Mouse (Mus musculus): ENCODE data around the gene Gss. TPM values are rescaled to one million over a fixed set of nuclear protein-coding genes. Genes with fewer than 3 reads are reported as not detected.

The Gss gene
- polyA plus RNA-seq, 1 experiment from 2014 or later: 17.0 TPM

GRCm38 (mm10) chr2:155633121-155633520, 40.5 kb upstream of the Gss start:
- H3K9ac ChIP-seq (ENCODE audit: low read length): no peak overlapping the region
- WGBS: 75% methylated on average over 19 of the region's 19 CpGs
- DNase-seq (ENCODE audit: low spot score) (no peak), ATAC-seq (no peak)
- H3K27ac ChIP-seq (ENCODE audit: low read depth, low read length): no peak overlapping the region
- H3K4me3 ChIP-seq (ENCODE audit: low read depth, low read length): no peak overlapping the region
- peaks cover 44% of the 10 kb centered on the region for H3K27me3 ChIP-seq (replicated peaks; ENCODE audit: control insufficient read depth, insufficient read depth, low read length)
- peaks cover 72% of the 10 kb centered on the region for H3K36me3 ChIP-seq (ENCODE audit: control insufficient read depth, insufficient read depth, low read length)
- H3K4me2 ChIP-seq (ENCODE audit: low read length): no peak overlapping the region
- H3K4me1 ChIP-seq (ENCODE audit: control insufficient read depth, insufficient read depth, low read length): peaks cover 4% of the 10 kb centered on the region; the same call in 1 of the 2 replicates
- H3K9me3 ChIP-seq (replicated peaks; ENCODE audit: control insufficient read depth, low read length): no peaks in the 10 kb centered on the region

- WGBS: 73% methylated on average over 30 of the region's 30 CpGs
- Histone ChIP-seq H3K27me3 (replicated peaks; ENCODE audit: control insufficient read depth, insufficient read depth, low read length) (peaks cover 51% of the 10 kb centered on the region), H3K4me2 (ENCODE audit: low read length) (no peak overlapping the region), H3K4me1 (ENCODE audit: control insufficient read depth, insufficient read depth, low read length) (peaks cover 4% of the 10 kb centered on the region; the same call in 1 of the 2 replicates), H3K27ac (ENCODE audit: low read depth, low read length) (no peak overlapping the region), H3K36me3 (ENCODE audit: control insufficient read depth, insufficient read depth, low read length) (peaks cover 64% of the 10 kb centered on the region), H3K9ac (ENCODE audit: low read length) (no peak overlapping the region), H3K9me3 (replicated peaks; ENCODE audit: control insufficient read depth, low read length) (no peaks in the 10 kb centered on the region), H3K4me3 (ENCODE audit: low read depth, low read length) (no peak overlapping the region)
- no peak for DNase-seq (ENCODE audit: low spot score)
- ATAC-seq: no peak
Observed at GRCm38 (mm10) chr2:155632138-155632936, 39.7 kb upstream of the Gss start.

DNA sequence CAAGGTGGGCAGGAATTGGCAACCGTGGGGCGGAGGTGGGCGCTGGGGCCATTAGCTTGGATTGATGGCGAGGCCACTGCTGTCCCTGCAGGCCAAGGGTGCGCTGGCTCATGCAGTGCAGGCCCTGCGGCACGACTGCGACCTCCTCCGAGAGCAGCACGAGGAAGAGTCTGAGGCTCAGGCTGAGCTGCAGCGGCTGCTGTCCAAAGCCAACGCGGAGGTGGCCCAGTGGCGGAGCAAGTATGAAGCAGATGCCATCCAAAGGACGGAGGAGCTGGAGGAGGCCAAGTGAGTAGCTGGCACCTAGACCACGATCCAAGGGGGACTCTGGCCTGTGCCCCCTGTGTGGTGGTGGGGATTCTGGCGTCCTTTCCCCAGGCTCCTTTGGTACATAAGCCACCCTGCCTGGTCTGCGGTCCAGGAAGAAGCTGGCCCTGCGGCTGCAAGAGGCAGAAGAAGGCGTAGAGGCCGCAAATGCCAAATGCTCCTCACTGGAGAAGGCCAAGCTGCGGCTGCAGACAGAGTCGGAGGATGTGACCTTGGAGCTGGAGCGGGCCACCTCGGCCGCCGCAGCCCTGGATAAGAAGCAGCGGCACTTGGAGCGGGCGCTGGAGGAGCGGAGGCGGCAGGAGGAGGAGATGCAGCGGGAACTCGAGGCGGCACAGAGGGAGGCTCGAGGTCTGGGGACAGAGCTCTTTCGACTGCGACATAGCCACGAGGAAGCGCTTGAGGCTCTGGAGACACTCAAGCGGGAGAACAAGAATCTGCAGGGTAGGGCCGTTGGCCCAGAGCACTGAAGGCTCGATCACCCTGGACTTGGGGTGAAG, 38.2 kb upstream of the Gss start:
- ATAC-seq (no peak), DNase-seq (ENCODE audit: low spot score) (no peak)
- Histone ChIP-seq H3K27ac (ENCODE audit: low read depth, low read length) (no peak overlapping the region), H3K4me3 (ENCODE audit: low read depth, low read length) (no peak overlapping the region), H3K4me1 (ENCODE audit: control insufficient read depth, insufficient read depth, low read length) (peaks cover 4% of the 10 kb centered on the region; the same call in 1 of the 2 replicates), H3K27me3 (replicated peaks; ENCODE audit: control insufficient read depth, insufficient read depth, low read length) (peaks cover 52% of the 10 kb centered on the region), H3K9me3 (replicated peaks; ENCODE audit: control insufficient read depth, low read length) (no peaks in the 10 kb centered on the region), H3K9ac (ENCODE audit: low read length) (peak overlapping the region; percentile 17; the same call in 1 of the 2 replicates), H3K4me2 (ENCODE audit: low read length) (no peak overlapping the region), H3K36me3 (ENCODE audit: control insufficient read depth, insufficient read depth, low read length) (peaks cover 49% of the 10 kb centered on the region)
- WGBS: 21% methylated on average over 43 of the region's 43 CpGs

- H3K36me3 ChIP-seq (ENCODE audit: control insufficient read depth, insufficient read depth, low read length): peaks cover 42% of the 10 kb centered on the region
Observed at GRCm38 (mm10) chr2:155630153-155630552, 37.5 kb upstream of the Gss start.

GRCm38 (mm10) chr2:155629231-155629661, 36.6 kb upstream of the Gss start:
- peaks cover 4% of the 10 kb centered on the region; the same call in 1 of the 2 replicates for H3K4me1 ChIP-seq (ENCODE audit: control insufficient read depth, insufficient read depth, low read length)
- 1% methylated on average over 35 of the region's 35 CpGs for WGBS
- H3K4me2 ChIP-seq (ENCODE audit: low read length): peak overlapping the region; percentile 75
- H3K9me3 ChIP-seq (replicated peaks; ENCODE audit: control insufficient read depth, low read length): no peaks in the 10 kb centered on the region
- ATAC-seq (peak; percentile 62), DNase-seq (ENCODE audit: low spot score) (peak; percentile 66)
- H3K27ac ChIP-seq (ENCODE audit: low read depth, low read length): no peak overlapping the region
- peak overlapping the region; percentile 34 for H3K4me3 ChIP-seq (ENCODE audit: low read depth, low read length)
- peaks cover 52% of the 10 kb centered on the region for H3K27me3 ChIP-seq (replicated peaks; ENCODE audit: control insufficient read depth, insufficient read depth, low read length)
- peak overlapping the region; percentile 61 for H3K9ac ChIP-seq (ENCODE audit: low read length)
- H3K36me3 ChIP-seq (ENCODE audit: control insufficient read depth, insufficient read depth, low read length): peaks cover 33% of the 10 kb centered on the region

More at GRCm38 (mm10) chr2:155630153-155630552, 37.5 kb upstream of the Gss start:
- Histone ChIP-seq H3K4me3 (ENCODE audit: low read depth, low read length) (no peak overlapping the region), H3K4me2 (ENCODE audit: low read length) (no peak overlapping the region), H3K4me1 (ENCODE audit: control insufficient read depth, insufficient read depth, low read length) (peaks cover 4% of the 10 kb centered on the region; the same call in 1 of the 2 replicates), H3K9me3 (replicated peaks; ENCODE audit: control insufficient read depth, low read length) (no peaks in the 10 kb centered on the region), H3K27ac (ENCODE audit: low read depth, low read length) (no peak overlapping the region), H3K27me3 (replicated peaks; ENCODE audit: control insufficient read depth, insufficient read depth, low read length) (peaks cover 52% of the 10 kb centered on the region), H3K9ac (ENCODE audit: low read length) (peak overlapping the region; percentile 17; the same call in 1 of the 2 replicates)
- DNase-seq (ENCODE audit: low spot score): no peak
- 29% methylated on average over 20 of the region's 20 CpGs for WGBS
- ATAC-seq: no peak

- ATAC-seq (no peak), DNase-seq (ENCODE audit: low spot score) (no peak)
- Histone ChIP-seq H3K27me3 (replicated peaks; ENCODE audit: control insufficient read depth, insufficient read depth, low read length) (peaks cover 52% of the 10 kb centered on the region), H3K4me1 (ENCODE audit: control insufficient read depth, insufficient read depth, low read length) (peaks cover 4% of the 10 kb centered on the region; the same call in 1 of the 2 replicates), H3K27ac (ENCODE audit: low read depth, low read length) (no peak overlapping the region), H3K9ac (ENCODE audit: low read length) (no peak overlapping the region), H3K36me3 (ENCODE audit: control insufficient read depth, insufficient read depth, low read length) (peaks cover 26% of the 10 kb centered on the region), H3K4me2 (ENCODE audit: low read length) (no peak overlapping the region), H3K4me3 (ENCODE audit: low read depth, low read length) (no peak overlapping the region), H3K9me3 (replicated peaks; ENCODE audit: control insufficient read depth, low read length) (no peaks in the 10 kb centered on the region)
- WGBS: 86% methylated on average over 13 of the region's 13 CpGs
Observed at GRCm38 (mm10) chr2:155628519-155628918, 35.9 kb upstream of the Gss start.

- peaks cover 4% of the 10 kb centered on the region; the same call in 1 of the 2 replicates for H3K4me1 ChIP-seq (ENCODE audit: control insufficient read depth, insufficient read depth, low read length)
- H3K4me2 ChIP-seq (ENCODE audit: low read length): no peak overlapping the region
- DNase-seq (ENCODE audit: low spot score): no peak
- H3K9me3 ChIP-seq (replicated peaks; ENCODE audit: control insufficient read depth, low read length): no peaks in the 10 kb centered on the region
- H3K4me3 ChIP-seq (ENCODE audit: low read depth, low read length): no peak overlapping the region
- H3K27me3 ChIP-seq (replicated peaks; ENCODE audit: control insufficient read depth, insufficient read depth, low read length): peaks cover 52% of the 10 kb centered on the region
- peaks cover 22% of the 10 kb centered on the region for H3K36me3 ChIP-seq (ENCODE audit: control insufficient read depth, insufficient read depth, low read length)
- H3K27ac ChIP-seq (ENCODE audit: low read depth, low read length): no peak overlapping the region
- no peak overlapping the region for H3K9ac ChIP-seq (ENCODE audit: low read length)
- 86% methylated on average over 9 of the region's 9 CpGs for WGBS
- no peak for ATAC-seq
Observed at GRCm38 (mm10) chr2:155628112-155628511, 35.5 kb upstream of the Gss start.

DNA sequence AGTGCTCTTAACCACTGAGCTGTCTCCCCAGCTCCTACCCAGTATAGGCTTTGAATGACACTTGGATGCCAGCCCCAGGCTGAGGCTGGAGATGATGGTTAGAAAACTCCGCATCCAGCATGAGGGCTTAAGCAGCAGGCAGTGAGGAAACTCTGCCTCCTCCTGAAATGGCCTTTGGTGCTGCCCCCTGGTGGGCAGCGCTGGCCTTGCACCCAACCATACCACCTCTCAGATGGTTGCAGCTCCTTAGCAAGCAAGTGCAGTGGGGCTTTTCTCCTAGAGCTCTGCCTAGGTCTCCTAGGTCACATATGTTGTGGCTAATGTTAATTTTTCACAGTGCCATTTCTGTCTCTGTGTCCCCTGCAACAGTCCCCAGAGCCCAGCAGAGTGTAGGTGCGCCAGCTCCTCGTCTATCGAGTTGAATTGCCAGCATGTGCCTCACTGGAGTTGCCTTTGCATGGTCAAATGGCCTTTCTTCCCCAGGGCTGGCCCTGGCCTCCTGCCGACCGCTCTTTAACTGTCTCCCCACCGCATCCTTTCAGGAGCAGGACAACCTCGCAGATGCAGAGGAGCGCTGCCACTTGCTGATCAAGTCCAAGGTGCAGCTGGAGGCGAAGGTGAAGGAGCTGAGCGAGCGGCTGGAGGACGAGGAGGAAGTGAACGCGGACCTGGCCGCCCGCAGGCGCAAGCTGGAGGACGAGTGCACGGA, 34.6 kb upstream of the Gss start:
- H3K27me3 ChIP-seq (replicated peaks; ENCODE audit: control insufficient read depth, insufficient read depth, low read length): peaks cover 45% of the 10 kb centered on the region
- ATAC-seq: 0 out of 2 replicates have a peak, but pooled peaks have one; percentile 11
- WGBS: 56% methylated on average over 21 of the region's 21 CpGs

More for the DNA sequence above, 34.6 kb upstream of the Gss start:
- no peak overlapping the region for H3K9ac ChIP-seq (ENCODE audit: low read length)
- H3K4me2 ChIP-seq (ENCODE audit: low read length): no peak overlapping the region
- H3K27ac ChIP-seq (ENCODE audit: low read depth, low read length): no peak overlapping the region
- peaks cover 4% of the 10 kb centered on the region; the same call in 1 of the 2 replicates for H3K4me1 ChIP-seq (ENCODE audit: control insufficient read depth, insufficient read depth, low read length)
- DNase-seq (ENCODE audit: low spot score): peak; percentile 77
- no peak overlapping the region for H3K4me3 ChIP-seq (ENCODE audit: low read depth, low read length)
- H3K36me3 ChIP-seq (ENCODE audit: control insufficient read depth, insufficient read depth, low read length): peaks cover 13% of the 10 kb centered on the region
- no peaks in the 10 kb centered on the region for H3K9me3 ChIP-seq (replicated peaks; ENCODE audit: control insufficient read depth, low read length)
